Mouse (Mus musculus): ENCODE data around the gene 2900026A02Rik. TPM values are rescaled to one million over a fixed set of nuclear protein-coding genes. Genes with fewer than 3 reads are reported as not detected.

2900026A02Rik gene
- total RNA-seq (2021), result 10 to 100 TPM; 59.4 to 67.8 TPM
- long read RNA-seq, full-length matches to known transcripts, result 11 of 27 reads
- long read RNA-seq, partial matches to known transcripts, result 1 of 27 reads
- long read RNA-seq, other reads (novel, unspliced or antisense), result 15 of 27 reads

DNA sequence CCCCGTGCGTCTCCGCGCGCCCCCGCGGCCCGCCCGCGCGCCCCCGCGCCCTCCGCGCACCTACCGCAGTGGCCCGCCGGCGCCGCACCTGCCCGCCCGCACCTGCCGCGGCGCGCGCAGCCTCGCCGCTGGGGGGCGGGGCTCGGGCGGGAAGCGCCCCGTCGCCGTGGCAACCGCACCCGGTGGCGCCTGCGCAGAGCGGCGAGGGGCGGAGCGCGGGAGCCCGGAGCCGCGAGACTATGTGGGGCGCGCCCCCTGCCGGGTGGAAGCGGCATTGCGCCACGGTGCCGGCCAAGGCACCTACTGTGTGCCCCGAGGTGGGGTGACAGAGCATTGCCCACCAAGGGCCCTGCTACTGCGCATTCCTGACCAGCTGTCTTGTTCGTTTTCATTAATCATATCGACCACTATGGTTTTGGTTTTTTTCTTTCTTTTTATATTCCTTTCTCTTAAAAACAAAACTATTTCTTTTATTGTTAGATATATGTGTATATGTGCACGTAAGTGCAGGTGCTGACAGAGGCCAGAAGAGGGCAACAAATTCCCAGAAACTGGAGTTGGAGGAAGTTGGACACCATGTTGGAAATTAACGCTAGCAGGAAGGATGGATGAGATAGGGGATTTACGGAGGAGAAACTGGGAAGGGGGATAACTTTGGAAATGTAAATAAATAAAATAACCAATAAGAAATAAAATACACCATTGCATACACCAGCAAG, at the start of gene 2900026A02Rik:
TSS of gene 2900026A02Rik (minus strand) at position 90 of the 719 bp plus-strand sequence.
- DNase-seq (ENCODE audit: low spot score in 2 of 2), result peak; percentile 46 to 75

DNA sequence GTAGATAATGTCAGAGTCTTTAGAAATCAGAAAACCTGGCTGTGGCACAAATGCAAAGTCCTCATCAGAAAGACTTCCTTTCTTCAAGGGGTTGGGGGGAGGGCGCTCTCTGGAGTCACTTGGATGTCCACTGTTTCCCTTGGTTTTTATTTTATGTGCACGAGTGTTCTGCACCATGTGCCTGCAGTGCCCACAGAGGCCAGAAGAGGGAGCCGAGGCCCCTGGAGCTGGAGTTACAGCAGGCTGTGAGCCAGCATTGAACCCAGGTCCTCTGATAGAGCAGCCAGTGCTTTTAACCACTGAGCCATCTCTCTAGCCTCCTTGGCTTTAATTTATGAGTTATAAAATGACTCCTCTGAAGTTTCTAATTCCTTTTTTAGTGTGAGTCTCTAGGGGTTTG, 49.0 kb upstream of the 2900026A02Rik start:
- DNase-seq (ENCODE audit: low spot score in 2 of 2), result no peak

DNA sequence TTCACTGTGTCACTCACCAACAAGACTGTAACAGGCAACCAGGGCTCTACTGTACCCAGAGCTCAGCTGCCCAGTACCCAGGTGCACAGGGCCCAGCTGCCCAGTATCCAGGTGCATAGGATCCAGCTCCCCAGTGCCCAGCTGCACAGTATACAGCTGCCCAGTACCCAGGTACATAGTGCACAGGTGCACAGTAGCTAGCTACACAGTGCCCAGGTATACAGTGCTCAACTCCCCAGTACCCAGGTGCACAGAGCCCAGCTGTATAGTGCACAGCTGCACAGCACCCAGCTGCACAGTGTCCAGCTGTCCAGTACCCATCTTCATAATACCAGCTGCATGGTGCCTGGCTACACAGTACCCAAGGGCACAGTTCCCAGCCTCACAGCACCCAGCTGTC, 47.2 kb upstream of the 2900026A02Rik start:
- DNase-seq (ENCODE audit: low spot score in 2 of 2), result no peak

DNA sequence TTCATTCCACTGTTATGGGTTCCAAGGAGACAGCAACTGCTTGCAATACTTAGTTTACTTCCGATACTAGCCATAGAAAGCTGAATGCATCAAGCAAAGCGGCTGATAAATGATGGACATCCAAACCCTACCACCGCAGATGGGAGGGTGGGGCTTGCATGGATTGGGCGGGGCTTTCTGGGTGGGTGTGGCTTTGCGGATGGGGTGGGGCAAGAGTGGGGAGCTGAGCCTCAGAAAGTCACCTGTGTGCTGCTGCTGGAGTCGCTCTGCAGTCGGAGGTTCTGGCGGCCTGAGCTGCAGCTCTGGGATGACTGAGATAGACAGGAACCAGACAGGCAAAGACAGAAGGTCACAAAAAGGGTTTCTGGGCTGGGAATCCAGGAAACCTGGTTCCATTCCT, 44.6 kb upstream of the 2900026A02Rik start:
- no peak for DNase-seq (ENCODE audit: low spot score in 2 of 2)

DNA sequence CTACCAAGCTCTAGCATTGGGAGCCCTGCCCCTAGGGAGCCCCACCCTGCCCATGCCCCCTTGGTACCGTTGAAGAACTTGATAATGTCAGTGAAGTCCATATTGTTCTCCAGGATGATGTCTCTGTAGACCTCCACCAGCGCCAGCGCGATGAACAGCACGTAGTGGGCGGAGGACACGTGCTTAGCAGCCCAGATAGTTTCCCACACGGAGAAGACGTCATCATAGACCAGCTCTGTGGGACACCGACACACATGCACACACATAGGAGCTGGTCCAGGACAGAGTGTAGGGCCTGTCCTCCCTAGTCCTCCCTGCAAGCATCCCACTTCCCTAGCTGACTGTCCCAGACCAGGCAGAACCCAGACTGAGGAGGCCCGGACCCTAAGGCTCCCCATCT, 29.8 kb upstream of the 2900026A02Rik start:
- DNase-seq (ENCODE audit: low spot score in 2 of 2), result peak; percentile 19 to 61

DNA sequence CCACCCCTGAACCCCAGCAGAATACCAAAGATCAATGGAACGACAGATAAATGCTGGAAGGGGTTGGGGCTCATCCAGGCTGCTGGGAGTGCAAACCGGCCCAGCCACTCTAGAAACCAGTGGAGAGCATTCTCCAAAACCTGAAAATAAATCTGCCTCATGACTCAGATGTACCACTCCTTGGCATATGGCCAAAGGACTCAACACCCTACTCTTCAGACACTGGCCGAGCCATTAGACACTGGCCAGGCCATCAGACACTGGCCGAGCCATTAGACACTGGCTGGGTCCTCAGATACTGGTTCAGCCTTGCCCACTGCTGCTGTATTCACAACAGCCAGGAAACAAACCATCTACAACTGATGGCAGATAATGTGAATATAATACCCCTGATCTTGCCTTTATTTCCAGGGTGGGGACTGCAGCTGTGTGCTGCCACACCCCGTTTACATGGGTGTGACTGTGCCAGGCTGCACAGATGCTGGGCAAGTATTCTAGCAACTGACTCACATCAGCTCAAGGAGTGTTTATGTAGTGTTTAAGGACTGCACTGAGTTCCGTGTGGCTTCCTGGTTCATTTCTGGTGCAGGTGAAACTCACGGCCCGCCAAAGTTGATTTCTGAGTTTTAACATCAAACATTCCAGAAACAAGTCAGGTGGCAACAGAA, 28.4 kb upstream of the 2900026A02Rik start:
- DNase-seq (ENCODE audit: low spot score in 2 of 2), result no peak

DNA sequence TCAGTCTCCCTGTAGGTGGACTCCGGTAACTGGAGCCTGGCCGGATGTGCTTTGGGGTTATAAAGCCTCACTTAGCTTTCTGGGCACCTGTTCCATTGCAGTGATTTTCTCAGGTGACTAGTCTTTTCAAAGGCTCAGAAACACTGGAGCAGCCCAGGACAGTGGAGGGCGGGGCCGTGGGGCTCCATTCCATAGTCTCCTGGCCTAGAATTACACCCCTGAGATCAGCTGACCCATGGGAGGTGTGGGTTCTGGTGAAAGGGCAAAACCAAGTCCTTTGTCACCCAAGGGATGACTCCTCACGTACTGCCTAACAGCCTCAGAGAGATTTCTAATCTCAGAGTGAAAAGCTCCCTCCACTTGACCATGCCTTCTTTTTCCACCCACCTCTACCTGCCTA, 9.2 kb upstream of the 2900026A02Rik start:
- no peak for DNase-seq (ENCODE audit: low spot score in 2 of 2)

DNA sequence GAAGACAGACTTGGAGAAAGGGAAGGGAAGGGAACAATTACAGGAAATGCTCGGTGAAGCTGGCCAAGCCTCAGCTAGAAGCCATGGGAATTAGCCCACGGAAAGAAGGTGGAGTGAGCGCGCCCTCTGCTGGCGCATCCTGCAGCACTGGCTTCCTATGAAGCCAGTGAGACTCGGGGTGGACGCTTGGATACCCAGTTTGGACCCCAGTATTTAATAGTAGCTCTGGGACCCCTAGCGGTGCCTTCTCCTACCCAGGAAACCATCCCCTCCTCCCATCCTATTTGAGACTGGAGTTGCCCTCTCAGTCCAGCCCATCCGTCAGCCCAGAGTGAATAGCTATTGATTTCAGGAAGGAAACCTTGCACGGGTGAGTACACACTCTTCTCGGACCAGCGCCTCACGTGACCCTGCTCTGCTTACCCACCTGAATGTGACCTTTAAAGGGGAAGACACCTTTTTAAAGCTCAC, 5.6 kb upstream of the 2900026A02Rik start, which contains the start of gene Tmem211:
TSS of gene Tmem211 (plus strand) at position 278 of the 471 bp plus-strand sequence.
- DNase-seq (ENCODE audit: low spot score in 2 of 2), result peak; percentile 68 to 90

DNA sequence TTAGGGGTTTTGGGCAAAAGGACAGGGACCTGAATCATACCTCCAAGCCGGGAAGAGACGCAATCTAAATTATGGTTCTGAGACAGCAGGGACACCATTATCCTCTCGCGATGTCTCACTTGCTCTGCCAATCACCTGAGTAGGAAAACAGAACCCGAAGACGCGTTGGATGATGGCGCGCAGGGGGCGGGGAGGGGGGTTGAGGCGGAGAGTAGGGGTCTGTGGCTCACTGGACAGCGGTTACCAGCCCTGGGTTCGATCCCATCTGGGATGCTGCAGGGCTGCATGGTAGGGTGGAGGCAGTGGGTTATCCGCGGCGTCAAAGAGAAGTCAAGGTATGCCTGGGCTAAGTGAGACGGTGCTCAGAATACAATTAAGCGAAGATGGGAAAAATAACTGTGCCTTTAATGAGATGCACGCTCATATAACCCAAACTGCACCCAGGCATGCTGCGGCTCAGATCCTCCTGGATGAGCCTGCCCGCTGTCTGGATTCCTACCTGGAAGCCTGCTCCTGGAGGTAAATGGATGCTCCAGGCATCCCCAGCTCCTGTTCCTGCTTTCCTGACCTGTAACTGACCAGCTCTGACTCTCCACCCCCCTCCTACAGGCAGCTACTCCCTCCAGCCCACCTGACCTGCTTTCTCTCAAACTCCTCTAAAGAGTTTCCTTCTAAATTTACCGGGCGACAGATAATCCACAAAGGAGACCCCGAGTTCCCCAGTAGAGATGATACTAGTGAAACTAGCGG, 4.8 kb upstream of the 2900026A02Rik start:
- no peak for DNase-seq (ENCODE audit: low spot score in 2 of 2)

DNA sequence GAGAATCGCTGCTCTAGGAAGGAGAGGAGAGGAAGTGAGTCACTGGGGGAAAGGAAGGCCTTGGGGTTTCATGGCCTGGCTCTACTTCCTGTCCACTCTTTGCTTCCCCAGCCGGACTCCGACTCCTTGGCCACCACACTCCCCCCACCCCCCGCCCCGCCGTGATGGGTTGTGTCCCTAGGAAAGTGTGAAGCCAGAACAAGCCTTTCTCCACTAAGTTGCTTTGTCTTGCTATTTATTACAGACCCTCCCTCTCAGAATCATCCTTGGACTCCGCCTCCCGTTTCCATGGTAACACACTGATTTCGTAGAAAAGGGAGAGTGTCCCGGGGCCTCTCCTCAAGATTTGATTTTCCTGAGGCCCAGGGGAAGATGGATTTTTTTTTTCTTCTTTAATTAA, 4.2 kb upstream of the 2900026A02Rik start:
- no peak for DNase-seq (ENCODE audit: low spot score in 2 of 2)

DNA sequence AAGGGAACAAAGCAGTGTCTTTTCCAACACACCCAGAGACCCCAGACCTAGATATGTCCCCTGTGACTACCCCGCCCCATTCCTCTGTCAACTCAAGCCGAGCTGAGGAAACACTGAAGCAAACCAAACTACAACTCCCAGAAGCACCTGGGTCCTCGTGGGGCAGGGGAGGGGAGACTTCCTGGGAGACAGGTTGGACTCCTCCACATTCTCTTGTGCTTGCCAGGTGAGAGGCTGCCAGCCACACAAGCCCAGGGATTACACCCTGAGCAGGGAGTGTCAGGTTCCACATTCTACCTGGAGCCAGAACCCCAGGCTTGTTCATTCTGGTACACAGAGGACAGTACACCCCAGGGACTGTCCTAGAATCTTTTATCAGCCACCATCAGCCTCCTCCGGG, 2.9 kb upstream of the 2900026A02Rik start:
- DNase-seq (ENCODE audit: low spot score in 2 of 2), result no peak

DNA sequence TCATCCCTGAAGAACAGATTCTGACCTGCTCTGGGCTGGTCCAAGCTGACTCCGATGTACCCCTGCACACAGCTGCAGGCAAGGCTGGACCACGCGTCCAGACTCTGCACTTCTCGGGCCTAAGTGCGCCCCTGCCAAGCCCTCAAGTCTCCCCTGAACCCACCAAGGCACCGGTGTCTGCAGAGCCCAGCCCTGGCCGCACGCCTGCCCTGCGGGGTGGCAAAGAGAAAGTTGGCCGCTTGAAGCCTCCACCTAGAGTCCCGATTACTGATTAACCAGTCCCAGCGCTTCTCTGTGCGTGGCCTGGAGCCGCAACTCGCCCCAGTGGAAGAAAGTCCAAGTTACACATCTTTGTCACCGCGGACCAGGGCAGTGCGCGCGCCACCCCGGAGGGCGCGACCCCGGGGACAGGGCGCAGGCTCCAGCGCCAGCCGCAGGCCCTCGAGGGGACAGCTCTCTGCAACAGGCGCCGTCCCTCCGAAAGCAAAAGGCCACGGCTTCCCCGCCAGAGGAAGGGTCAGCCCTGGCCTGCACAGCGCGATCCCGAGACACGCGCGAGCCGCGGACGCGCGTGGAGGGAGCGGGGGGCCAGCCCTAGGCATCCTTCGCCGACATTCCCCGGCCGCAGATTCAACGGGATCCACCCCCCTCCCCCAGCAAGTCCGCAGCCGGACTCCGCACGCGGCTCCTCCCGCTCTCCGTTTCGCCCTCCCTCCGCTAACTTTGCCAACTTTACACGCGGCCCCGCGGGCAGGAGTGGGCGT, 471 bp downstream of the 2900026A02Rik start:
- no peak for DNase-seq (ENCODE audit: low spot score in 2 of 2)

DNA sequence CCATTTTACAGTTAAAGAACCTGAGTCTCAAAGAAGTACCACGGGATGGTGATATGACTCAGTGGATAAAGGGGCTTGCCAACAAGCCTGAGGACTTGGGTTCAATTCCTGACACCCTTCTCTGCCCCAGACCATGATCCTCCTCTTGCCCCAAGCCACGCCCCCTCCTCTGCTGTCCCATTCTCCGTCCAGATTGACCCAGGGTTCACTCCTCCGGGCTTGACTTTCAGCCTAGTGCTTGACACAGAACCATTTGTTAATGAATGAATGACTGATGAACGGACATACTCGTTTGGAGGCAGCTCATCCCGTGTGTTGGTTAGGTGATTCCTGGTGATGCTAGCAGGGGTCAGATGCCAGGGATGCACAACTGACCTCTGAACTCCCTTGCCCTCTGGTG, 1.2 kb downstream of the 2900026A02Rik start:
- no peak for DNase-seq (ENCODE audit: low spot score in 2 of 2)

DNA sequence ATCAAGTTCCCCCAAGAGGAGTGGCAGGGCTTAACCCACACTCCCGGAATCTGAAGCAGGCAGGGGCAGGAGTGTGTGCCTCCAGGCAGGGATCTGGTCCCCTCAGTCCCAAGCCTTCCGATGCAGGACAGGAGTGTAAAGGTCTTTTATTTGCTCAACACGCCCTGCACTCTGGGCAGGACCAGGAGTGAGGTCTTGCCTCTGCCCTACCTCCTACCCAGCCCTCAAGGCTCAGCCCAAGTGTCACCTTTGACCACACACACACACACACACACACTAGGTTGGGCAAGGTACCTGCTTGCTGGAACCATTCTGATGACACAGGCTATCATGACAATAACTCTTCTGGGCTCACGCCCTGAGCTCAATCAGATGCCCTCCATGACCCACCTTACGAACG, 1.6 kb downstream of the 2900026A02Rik start:
- DNase-seq (ENCODE audit: low spot score in 2 of 2), result no peak

DNA sequence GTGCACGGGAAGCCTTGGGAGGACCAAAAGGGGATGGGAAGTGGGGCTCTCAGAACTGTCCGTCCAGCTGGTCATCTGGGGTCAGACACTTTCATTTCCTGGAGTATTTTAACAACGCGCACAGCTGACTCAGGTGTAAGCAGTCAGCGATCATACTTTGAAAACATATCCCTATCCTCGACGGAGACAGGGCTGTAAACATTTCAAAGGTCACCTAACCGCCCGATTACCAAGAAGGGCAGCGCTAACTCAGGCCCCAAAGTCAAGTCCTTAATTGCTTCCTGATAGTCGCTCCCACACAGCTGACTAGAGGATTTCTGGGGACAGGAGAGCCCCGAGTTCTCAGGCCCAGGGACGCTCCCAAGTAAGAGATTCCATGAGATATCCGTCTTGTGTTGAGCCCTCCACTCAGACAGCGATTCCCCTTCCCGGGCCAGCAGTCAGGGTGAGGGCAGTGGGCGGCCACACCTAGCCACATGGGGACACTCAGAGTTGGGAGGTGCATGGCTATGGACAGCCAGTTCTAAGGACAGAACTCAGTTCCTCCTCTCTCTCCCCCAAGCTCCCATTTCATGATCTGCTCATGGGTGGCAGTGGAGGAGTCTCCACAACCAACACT, 2.3 kb downstream of the 2900026A02Rik start:
- no peak for DNase-seq (ENCODE audit: low spot score in 2 of 2)

DNA sequence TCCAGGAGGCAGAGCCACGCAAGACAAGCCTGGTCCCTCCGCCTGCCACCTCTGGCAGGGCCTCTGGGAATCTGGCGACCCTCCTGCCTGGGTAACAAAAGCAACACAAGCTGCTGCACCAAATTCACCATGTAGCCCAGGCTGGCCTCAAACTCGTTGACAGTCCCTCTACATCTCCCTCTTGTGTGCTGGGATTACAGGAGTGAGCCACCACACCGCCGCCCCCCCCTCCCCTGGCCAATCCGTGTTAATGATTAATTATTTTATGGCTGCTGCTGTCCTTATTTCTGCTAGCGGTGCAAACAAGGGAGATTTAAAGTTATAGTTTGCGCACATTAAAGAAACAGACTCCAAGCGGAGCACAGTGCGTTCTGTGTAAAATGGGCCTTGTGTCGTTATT, 4.0 kb downstream of the 2900026A02Rik start:
- no peak for DNase-seq (ENCODE audit: low spot score in 2 of 2)

DNA sequence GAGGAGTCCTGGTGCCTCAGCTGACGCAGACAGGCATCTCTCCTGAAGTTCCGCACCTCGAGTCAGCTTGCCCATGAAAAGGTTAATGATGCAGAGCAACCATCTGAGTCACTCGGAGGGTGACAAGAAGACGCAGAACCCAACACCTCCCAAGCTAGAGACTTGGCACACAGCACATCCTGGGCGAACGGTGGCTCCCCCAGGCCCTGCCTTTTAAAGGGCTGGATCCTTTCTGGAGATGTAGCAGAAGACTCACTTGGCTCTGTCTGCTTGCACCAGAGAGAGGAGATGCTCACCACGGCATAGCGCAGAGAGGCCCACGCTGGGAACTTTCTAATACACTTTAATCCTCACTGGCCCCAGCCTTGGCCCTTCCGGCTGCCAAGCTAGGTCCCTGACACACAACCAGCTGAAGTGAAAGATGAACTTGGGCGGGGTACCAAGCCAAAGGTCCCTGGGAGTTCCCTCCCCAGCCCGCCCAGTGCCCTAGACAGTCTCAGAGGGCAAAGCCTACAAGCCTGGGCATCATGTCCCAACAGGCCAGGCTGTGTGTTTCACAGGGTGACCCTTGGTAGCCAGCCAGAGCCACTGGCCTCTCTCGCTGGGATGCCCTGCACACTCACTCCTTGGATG, 4.6 kb downstream of the 2900026A02Rik start:
- no peak for DNase-seq (ENCODE audit: low spot score in 2 of 2)

DNA sequence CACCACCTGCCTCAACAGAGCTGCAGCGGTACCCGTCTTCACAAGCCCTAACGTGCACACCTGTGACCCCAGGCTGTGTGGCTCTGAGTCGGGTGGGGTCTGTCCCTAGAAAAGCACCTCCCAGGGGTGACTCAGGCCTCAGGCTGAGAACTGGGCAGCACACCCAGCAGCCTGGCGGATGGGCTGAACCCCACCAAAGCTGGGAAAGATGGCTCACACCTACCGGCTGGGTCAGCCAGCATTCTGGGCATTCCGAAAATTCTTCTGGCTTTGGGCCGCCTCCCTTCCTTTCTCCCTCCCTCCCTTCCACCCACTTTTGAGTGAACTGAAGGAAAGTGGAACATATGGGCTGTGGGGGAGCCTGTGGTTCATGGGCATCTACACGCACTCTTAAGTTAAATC, 5.4 kb downstream of the 2900026A02Rik start:
- no peak for DNase-seq (ENCODE audit: low spot score in 2 of 2)

DNA sequence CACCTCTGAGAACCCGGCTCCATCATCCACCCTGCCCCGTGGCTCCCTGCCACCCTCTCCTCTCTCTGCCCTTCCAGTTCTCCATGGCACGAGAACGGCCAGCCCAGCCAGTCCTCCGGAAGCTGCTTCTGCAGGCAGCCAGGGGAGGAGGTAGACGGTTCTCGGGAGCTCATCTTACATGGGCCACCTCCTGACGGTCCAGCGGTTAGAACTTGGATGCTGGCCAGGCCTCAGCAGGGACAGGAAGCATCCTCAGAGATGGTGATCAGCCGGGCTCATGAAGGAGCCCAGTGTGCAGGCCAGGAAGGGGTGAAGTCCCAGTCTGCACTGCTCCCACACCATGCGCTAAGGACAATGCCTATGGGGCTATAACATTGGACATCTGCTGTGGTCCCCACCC, 6.6 kb downstream of the 2900026A02Rik start:
- no peak for DNase-seq (ENCODE audit: low spot score in 2 of 2)

DNA sequence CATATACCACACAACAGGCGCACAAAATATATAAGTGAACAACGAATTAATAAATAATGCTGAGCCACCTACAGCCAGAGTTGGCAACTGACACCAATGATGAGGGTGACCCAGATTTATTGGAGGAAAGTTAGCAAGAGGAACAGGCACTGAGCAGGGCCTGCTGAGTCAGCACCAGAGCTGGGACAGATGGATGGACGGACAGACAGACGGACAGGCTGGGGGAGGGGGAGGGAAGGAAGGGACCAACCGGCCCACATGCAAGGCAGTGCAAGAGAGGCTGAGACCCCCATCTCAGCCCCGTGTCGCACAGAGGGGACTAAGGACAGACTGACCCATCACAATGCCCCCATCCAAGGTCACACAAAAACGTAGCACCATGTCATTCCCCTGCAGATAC, 7.0 kb downstream of the 2900026A02Rik start:
- DNase-seq (ENCODE audit: low spot score in 2 of 2), result no peak

All from layer of hippocampus, adult 18-20 months (tissue).